Mouse (Mus musculus) megakaryocyte progenitor cell, adult 5-6 weeks (primary cell): ENCODE data around the gene Prl8a6. TPM values are rescaled to one million over a fixed set of nuclear protein-coding genes. Genes with fewer than 3 reads are reported as not detected.

Experiments used
- ATAC-seq: replicated peaks from 2 replicates; pipeline ENCODE4 v1.8.0; 2016; ENCODE audit warnings: mild to moderate bottlenecking, moderate TSS enrichment, inconsistent platforms; ENCODE audit not compliant: poor library complexity
- total RNA-seq, 2 experiments: library from RNA; stranded (forward) in 1 of 2; stranded (reverse) in 1 of 2; fragments of 157-497, 149-512 nt in 1 of 2; fragments of 200-1000 nt in 1 of 2; gene quantifications; 2 replicates each; pipeline versions ENCODE4 v1.2.3 to v1.2.4; 2015 to 2017

Gene Prl8a6
- total RNA-seq (2015) (not detected in 2 replicates), total RNA-seq (2017) (not detected in 2 replicates)

GRCm38 (mm10) chr13:27438588-27438987 lies at the start of gene Prl8a6:
TSS of gene Prl8a6 (minus strand) at chr13:27438688.
- no peak for ATAC-seq

GRCm38 (mm10) chr13:27433159-27433558 lies 5.3 kb downstream of the Prl8a6 start:
- ATAC-seq, result no peak

GRCm38 (mm10) chr13:27413640-27414039 lies 24.8 kb downstream of the Prl8a6 start:
- no peak for ATAC-seq

- no peak for ATAC-seq
Measured at GRCm38 (mm10) chr13:27399061-27399724, 39.3 kb downstream of the Prl8a6 start.

- no peak for ATAC-seq
Measured at GRCm38 (mm10) chr13:27390746-27391145, 47.7 kb downstream of the Prl8a6 start, which contains the start of gene Prl2b1. TSS of gene Prl2b1 (minus strand) at chr13:27390846.

Other genes starting within 250 kb of the Prl8a6 start
- not detected in 2 replicates for gene Prl3c1, start 242.0 kb downstream of the Prl8a6 start, total RNA-seq (2015)
- not detected in 2 replicates for gene Prl3c1, start 242.0 kb downstream of the Prl8a6 start, total RNA-seq (2017)
- gene Prl3b1, start 196.8 kb downstream of the Prl8a6 start, total RNA-seq (2015), result not detected in 2 replicates
- gene Prl3b1, start 196.8 kb downstream of the Prl8a6 start, total RNA-seq (2017), result not detected in 2 replicates
- gene Prl3a1, start 179.3 kb downstream of the Prl8a6 start, total RNA-seq (2015), result not detected in 2 replicates
- not detected in 2 replicates for gene Prl3a1, start 179.3 kb downstream of the Prl8a6 start, total RNA-seq (2017)
- not detected in 2 replicates for gene Prl6a1, start 126.1 kb downstream of the Prl8a6 start, total RNA-seq (2015)
- not detected in 2 replicates for gene Prl6a1, start 126.1 kb downstream of the Prl8a6 start, total RNA-seq (2017)
- not detected in 2 replicates for gene Prl8a2, start 93.0 kb downstream of the Prl8a6 start, total RNA-seq (2015)
- gene Prl8a2, start 93.0 kb downstream of the Prl8a6 start, total RNA-seq (2017), result not detected in 2 replicates
- not detected in 2 replicates for gene Prl2b1, start 47.8 kb downstream of the Prl8a6 start, total RNA-seq (2015)
- gene Prl2b1, start 47.8 kb downstream of the Prl8a6 start, total RNA-seq (2017), result not detected in 2 replicates
- not detected in 2 replicates for gene Prl8a8, start 74.5 kb upstream of the Prl8a6 start, total RNA-seq (2015)
- not detected in 2 replicates for gene Prl8a8, start 74.5 kb upstream of the Prl8a6 start, total RNA-seq (2017)
- not detected in 2 replicates for gene Prl8a9, start 125.9 kb upstream of the Prl8a6 start, total RNA-seq (2015)
- gene Prl8a9, start 125.9 kb upstream of the Prl8a6 start, total RNA-seq (2017), result not detected in 2 replicates
- gene Prl8a1, start 143.5 kb upstream of the Prl8a6 start, total RNA-seq (2015), result not detected in 2 replicates
- not detected in 2 replicates for gene Prl8a1, start 143.5 kb upstream of the Prl8a6 start, total RNA-seq (2017)
- gene Prl7b1, start 171.9 kb upstream of the Prl8a6 start, total RNA-seq (2015), result not detected in 2 replicates
- gene Prl7b1, start 171.9 kb upstream of the Prl8a6 start, total RNA-seq (2017), result not detected in 2 replicates
- gene Prl7a1, start 203.8 kb upstream of the Prl8a6 start, total RNA-seq (2015), result not detected in 2 replicates
- gene Prl7a1, start 203.8 kb upstream of the Prl8a6 start, total RNA-seq (2017), result not detected in 2 replicates
- not detected in 2 replicates for gene Prl7a2, start 229.3 kb upstream of the Prl8a6 start, total RNA-seq (2015)
- gene Prl7a2, start 229.3 kb upstream of the Prl8a6 start, total RNA-seq (2017), result not detected in 2 replicates